ENCODE assay signal across 10 mouse cellular contexts in genomic region chr9:28855826-28856225, GRCm38 (mm10).
A peak's percentile ranks its signal among the peaks of the same experiment; 100 is the strongest.
DNase-seq lines count a peak whose midpoint lies in the region.
"Had no signal": no experiment of that assay in that cellular context is flagged by ENCODE, and none has a peak within 500 bp of the region (broad histone marks: within the 10 kb centered on the region; RNA-seq: fewer than 3 reads in every experiment).

No protein-coding gene starts in this region.

- DNase-seq in cerebellum, adult 9-11 months = peak; percentile 38
- DNase-seq in cerebellum, postnatal 4 days (ENCODE audit: low spot score in 2 of 2) = no peak
- peak; percentile 27 to 49 for DNase-seq in layer of hippocampus, adult 18-20 months (ENCODE audit: low spot score in 2 of 2)
- no peak for DNase-seq in layer of hippocampus, postnatal 25 days (ENCODE audit: extremely low spot score in 1 of 2, low spot score in 1 of 2)
- peak; percentile 32 for DNase-seq in right cerebral cortex, adult 18-20 months
- no peak for DNase-seq in right cerebral cortex, postnatal 14 days
- DNase-seq: adrenal gland, postnatal 14 days; embryo, embryonic 11 days; gastrocnemius, adult 2 months; gastrocnemius, postnatal 25 days had no signal

Comparison
In these comparisons a context has a peak if more than half of its experiments do, and no peak if none do; other contexts are left out.
1. DNase-seq: peak in cerebellum, adult 9-11 months (single experiment), layer of hippocampus, adult 18-20 months (2 of 2) and right cerebral cortex, adult 18-20 months (single experiment); none in cerebellum, postnatal 4 days (0 of 2), layer of hippocampus, postnatal 25 days (0 of 2) and right cerebral cortex, postnatal 14 days (single experiment).